ENCODE assay signal across 7 mouse cellular contexts in the genomic region with DNA sequence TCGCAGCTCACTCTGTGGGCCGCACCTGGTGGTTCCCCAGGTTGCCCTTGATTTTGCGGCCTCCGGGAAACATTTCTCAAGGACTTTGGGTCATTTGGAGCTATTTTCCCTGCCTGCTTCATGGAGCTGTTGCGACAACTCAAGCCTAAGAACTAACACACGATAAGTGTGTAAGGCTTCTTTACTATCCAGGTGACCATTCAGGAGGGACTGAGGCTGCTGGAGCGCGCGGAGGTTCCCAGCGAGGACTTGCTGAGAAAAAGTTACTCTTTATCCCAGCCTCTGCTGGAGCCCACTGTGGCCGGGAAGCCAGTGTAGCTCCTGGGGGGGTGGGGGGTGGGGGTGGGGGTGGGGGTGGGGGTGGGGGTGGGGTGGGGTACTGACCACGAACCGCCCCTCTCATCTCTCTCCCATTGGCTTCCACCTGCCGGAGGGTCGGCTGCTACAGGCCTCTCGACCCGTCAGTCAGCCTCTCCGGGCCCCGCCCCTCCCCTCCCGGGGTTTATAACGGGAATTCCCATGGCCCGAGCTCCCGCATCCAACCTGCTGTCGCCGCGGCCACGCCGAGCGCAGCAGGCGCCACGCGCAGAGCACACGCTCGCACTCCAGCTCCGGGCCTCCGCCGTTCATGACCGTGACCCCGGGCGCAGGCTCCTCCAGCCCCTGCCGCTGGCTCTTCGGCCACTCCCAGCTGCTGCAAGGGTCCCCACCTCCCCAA. TPM values are rescaled to one million over a fixed set of nuclear protein-coding genes. Genes with fewer than 3 reads are reported as not detected.
DNase-seq lines count a peak whose midpoint lies in the region; ATAC-seq and TF ChIP-seq lines count a peak whose summit lies in the region.

A gene (plus strand): TSS at position 532 of the 718 bp plus-strand sequence.

- no peaks in the 10 kb centered on the region for H3K9me3 ChIP-seq in hindbrain, embryonic 13.5 days
- H3K9me3 ChIP-seq in midbrain, embryonic 12.5 days, result no peaks in the 10 kb centered on the region
- H3K9me3 ChIP-seq in stomach, postnatal 0 days (ENCODE audit: control insufficient read depth, low read length), result no peaks in the 10 kb centered on the region

- peak; percentile 80 to 91 for DNase-seq in adrenal gland, adult 18-20 months (ENCODE audit: low spot score in 2 of 2)
- peak; percentile 74 for DNase-seq in cerebellum, adult 9-11 months
- DNase-seq in frontal cortex, postnatal 10 days (ENCODE audit: low spot score in 2 of 2), result peak; percentile 76 to 77
- DNase-seq in left cerebral cortex, adult 2 months (ENCODE audit: extremely low spot score in 1 of 2, low spot score in 2 of 2), result peak; percentile 65 to 74
- DNase-seq in stomach, postnatal 0 days (ENCODE audit: low spot score), result peak; percentile 57

- peaks cover 29% of the 10 kb centered on the region for H3K4me1 ChIP-seq in hindbrain, embryonic 13.5 days (replicated peaks)
- peaks cover 27% of the 10 kb centered on the region for H3K4me1 ChIP-seq in midbrain, embryonic 12.5 days
- H3K4me1 ChIP-seq in stomach, postnatal 0 days (replicated peaks; ENCODE audit: control insufficient read depth, insufficient read depth), result no peaks in the 10 kb centered on the region

- peak within 1 kb of the TSS; percentile 72 for H3K27ac ChIP-seq in hindbrain, embryonic 13.5 days
- no peak within 1 kb of the TSS for H3K27ac ChIP-seq in left cerebral cortex, adult 2 months
- no peak within 1 kb of the TSS for H3K27ac ChIP-seq in midbrain, embryonic 12.5 days (replicated peaks)
- no peak within 1 kb of the TSS for H3K27ac ChIP-seq in stomach, postnatal 0 days (replicated peaks)

- H3K4me2 ChIP-seq in hindbrain, embryonic 13.5 days, result peak within 1 kb of the TSS; percentile 89
- peak within 1 kb of the TSS; percentile 70 for H3K4me2 ChIP-seq in midbrain, embryonic 12.5 days (replicated peaks)
- peak within 1 kb of the TSS; percentile 78 for H3K4me2 ChIP-seq in stomach, postnatal 0 days (replicated peaks; ENCODE audit: low read depth)

- WGBS in hindbrain, embryonic 13.5 days, result 5% methylated on average over 37 of the region's 42 CpGs
- WGBS in midbrain, embryonic 12.5 days, result 4% methylated on average over 41 of the region's 42 CpGs
- 10% methylated on average over 18 of the region's 42 CpGs for WGBS in stomach, postnatal 0 days

- no peak for TF ChIP-seq EP300 in stomach, postnatal 0 days (optimal IDR thresholded peaks at IDR 0.05)

- intact Hi-C loops in left cerebral cortex, adult 2 months (cut with DNase I), result loop anchor here (5.0 kb wide), 1 partner anchor 111 kb away; no protein-coding TSS in a partner anchor

- H3K9ac ChIP-seq in hindbrain, embryonic 13.5 days, result peak within 1 kb of the TSS; percentile 82
- H3K9ac ChIP-seq in midbrain, embryonic 12.5 days (replicated peaks), result peak within 1 kb of the TSS; percentile 77
- H3K9ac ChIP-seq in stomach, postnatal 0 days (ENCODE audit: low read length), result peak within 1 kb of the TSS; percentile 23; the same call in 1 of the 2 replicates

- H3K27me3 ChIP-seq in hindbrain, embryonic 13.5 days, result peaks cover 22% of the 10 kb centered on the region; the same call in 1 of the 2 replicates
- peaks cover 24% of the 10 kb centered on the region for H3K27me3 ChIP-seq in midbrain, embryonic 12.5 days
- no peaks in the 10 kb centered on the region for H3K27me3 ChIP-seq in stomach, postnatal 0 days (ENCODE audit: control insufficient read depth, insufficient read depth, low read length)

- peak; percentile 94 for ATAC-seq in hindbrain, embryonic 13.5 days (ENCODE audit: low FRiP score)
- peak; percentile 94 for ATAC-seq in midbrain, embryonic 12.5 days (ENCODE audit: low FRiP score, low read depth)
- peak; percentile 73 for ATAC-seq in stomach, postnatal 0 days (ENCODE audit: low FRiP score, low TSS enrichment)

- no peak for TF ChIP-seq CTCF in left cerebral cortex, adult 2 months (IDR thresholded peaks at IDR 0.05)
- TF ChIP-seq CTCF in stomach, postnatal 0 days (IDR thresholded peaks at IDR 0.05; ENCODE audit: low read depth), result no peak

- peak within 1 kb of the TSS; percentile 77 for H3K4me3 ChIP-seq in hindbrain, embryonic 13.5 days
- peak within 1 kb of the TSS; percentile 62 for H3K4me3 ChIP-seq in left cerebral cortex, adult 2 months
- peak within 1 kb of the TSS; percentile 71 for H3K4me3 ChIP-seq in midbrain, embryonic 12.5 days
- peak within 1 kb of the TSS; percentile 39 for H3K4me3 ChIP-seq in stomach, postnatal 0 days (ENCODE audit: low read depth, low read length)

- no peaks in the 10 kb centered on the region for H3K36me3 ChIP-seq in hindbrain, embryonic 13.5 days
- H3K36me3 ChIP-seq in midbrain, embryonic 12.5 days, result no peaks in the 10 kb centered on the region
- H3K36me3 ChIP-seq in stomach, postnatal 0 days (ENCODE audit: control insufficient read depth, insufficient read depth, low read length), result no peaks in the 10 kb centered on the region

RNA-seq across cellular contexts. Expression of the gene that starts here (rescaled TPM):
- total RNA-seq in adrenal gland, adult 18-20 months (2021), result 100 to 1,000 TPM; 101 to 131 TPM
- 20.5 and 21.4 TPM in 2 replicates for polyA plus RNA-seq in hindbrain, embryonic 13.5 days (2015; fragmentation: Nextera tagmentation; extraction: Ambion mirVana)
- 1 to 10 TPM; 8.8 to 9.6 TPM for total RNA-seq in left cerebral cortex, adult 2 months (2021)
- 21.4 and 32.0 TPM in 2 replicates for polyA plus RNA-seq in midbrain, embryonic 12.5 days (2016; fragmentation: Nextera tagmentation; extraction: Ambion mirVana)
- polyA plus RNA-seq in stomach, postnatal 0 days (2015; fragmentation: Nextera tagmentation; extraction: Ambion mirVana), result 0.65 and 1.0 TPM in 2 replicates

Comparison
In these comparisons a context has a peak if more than half of its experiments do, and no peak if none do; other contexts are left out.
1. RNA of the gene that starts here (total RNA-seq): 101 to 131 TPM in adrenal gland, adult 18-20 months; 8.8 to 9.6 TPM in left cerebral cortex, adult 2 months; every median in the first group is over 4 times any median in the second.
2. RNA of the gene that starts here (polyA plus RNA-seq): 21.4 to 32.0 TPM in midbrain, embryonic 12.5 days and 20.5 to 21.4 TPM in hindbrain, embryonic 13.5 days; 0.65 to 1.0 TPM in stomach, postnatal 0 days; every median in the first group is over 10 times any median in the second.
3. H3K9ac ChIP-seq: peak in every context shown above with its lines; median percentile 82 in hindbrain, embryonic 13.5 days; 77 in midbrain, embryonic 12.5 days; 23 in stomach, postnatal 0 days.
4. Peak in every context shown above with its lines, with median percentiles within 50 percentile points of each other: DNase-seq, ATAC-seq, H3K4me2 ChIP-seq and H3K4me3 ChIP-seq.